8 mouse cellular contexts compared by ENCODE assay signal in genomic region chr1:72225054-72225718, GRCm38 (mm10). TPM values are rescaled to one million over a fixed set of nuclear protein-coding genes. Genes with fewer than 3 reads are reported as not detected.
A peak's percentile ranks its signal among the peaks of the same experiment; 100 is the strongest.
DNase-seq lines count a peak whose midpoint lies in the region; ATAC-seq and TF ChIP-seq lines count a peak whose summit lies in the region.

No protein-coding gene starts in this region.

- peaks cover 25% of the 10 kb centered on the region for H3K27me3 ChIP-seq in heart, embryonic 10.5 days (ENCODE audit: insufficient read depth, poor library complexity, severe bottlenecking)
- no peaks in the 10 kb centered on the region for H3K27me3 ChIP-seq in E14TG2a.4 (ENCODE audit: insufficient read depth, low read length)
- peaks cover 10% of the 10 kb centered on the region for H3K27me3 ChIP-seq in forebrain, embryonic 11.5 days (ENCODE audit: control insufficient read depth, insufficient read depth, low read length)
- peaks cover 44% of the 10 kb centered on the region for H3K27me3 ChIP-seq in liver, embryonic 13.5 days

- ATAC-seq in forebrain, embryonic 11.5 days (replicated peaks; ENCODE audit: low FRiP score), result no peak
- ATAC-seq in liver, embryonic 13.5 days (ENCODE audit: low read depth), result no peak

- no peaks in the 10 kb centered on the region for H3K4me1 ChIP-seq in heart, embryonic 10.5 days
- H3K4me1 ChIP-seq in E14TG2a.4 (replicated peaks; ENCODE audit: low read depth, low read length), result peaks cover 70% of the 10 kb centered on the region
- peaks cover 2% of the 10 kb centered on the region; the same call in 1 of the 2 replicates for H3K4me1 ChIP-seq in forebrain, embryonic 11.5 days (replicated peaks; ENCODE audit: control insufficient read depth, insufficient read depth, low read length)
- peaks cover 8% of the 10 kb centered on the region for H3K4me1 ChIP-seq in liver, embryonic 13.5 days (replicated peaks)

- H3K9ac ChIP-seq in forebrain, embryonic 11.5 days (ENCODE audit: low read length), result peak overlapping the region; percentile 49; the same call in 1 of the 2 replicates
- peak overlapping the region; percentile 50 for H3K9ac ChIP-seq in liver, embryonic 13.5 days

- no peak for DNase-seq in heart, embryonic 10.5 days (ENCODE audit: low spot score)
- DNase-seq in heart, postnatal 4 days, result no peak
- DNase-seq in forebrain, embryonic 11.5 days (ENCODE audit: low spot score), result no peak
- DNase-seq in liver, embryonic 13.5 days, result no peak
- DNase-seq in right cerebral cortex, adult 2 months (ENCODE audit: low spot score in 2 of 2), result no peak
- no peak for DNase-seq in layer of hippocampus, adult 11-12 months (ENCODE audit: low spot score)
- no peak for DNase-seq in left cerebral cortex, postnatal 14 days (ENCODE audit: low spot score in 2 of 2)

- peak overlapping the region; percentile 59 for H3K4me3 ChIP-seq in heart, embryonic 10.5 days
- peak overlapping the region; percentile 52 for H3K4me3 ChIP-seq in E14TG2a.4 (replicated peaks; ENCODE audit: low read length)
- H3K4me3 ChIP-seq in forebrain, embryonic 11.5 days (ENCODE audit: low read depth, low read length), result peak overlapping the region; percentile 34
- peak overlapping the region; percentile 55 for H3K4me3 ChIP-seq in liver, embryonic 13.5 days (replicated peaks)

- TF ChIP-seq CTCF in E14TG2a.4 (conservative IDR thresholded peaks at IDR 0.05; ENCODE audit: low read length), result no peak

- 8% methylated on average over 13 of the region's 13 CpGs for WGBS in heart, embryonic 10.5 days
- WGBS in forebrain, embryonic 11.5 days, result 12% methylated on average over 13 of the region's 13 CpGs
- WGBS in liver, embryonic 13.5 days (ENCODE audit: insufficient replicate concordance), result 10% methylated on average over 13 of the region's 13 CpGs

- peak overlapping the region; percentile 58 for H3K4me2 ChIP-seq in forebrain, embryonic 11.5 days (ENCODE audit: low read depth, low read length, severe bottlenecking)
- peak overlapping the region; percentile 68 for H3K4me2 ChIP-seq in liver, embryonic 13.5 days

- H3K9me3 ChIP-seq in heart, embryonic 10.5 days, result no peaks in the 10 kb centered on the region
- no peaks in the 10 kb centered on the region for H3K9me3 ChIP-seq in E14TG2a.4 (ENCODE audit: low read length)
- H3K9me3 ChIP-seq in forebrain, embryonic 11.5 days (ENCODE audit: control insufficient read depth, low read length), result no peaks in the 10 kb centered on the region
- H3K9me3 ChIP-seq in liver, embryonic 13.5 days (replicated peaks), result no peaks in the 10 kb centered on the region

- H3K36me3 ChIP-seq in heart, embryonic 10.5 days, result no peaks in the 10 kb centered on the region
- no peaks in the 10 kb centered on the region for H3K36me3 ChIP-seq in E14TG2a.4 (ENCODE audit: insufficient read depth, low read length)
- H3K36me3 ChIP-seq in forebrain, embryonic 11.5 days (ENCODE audit: control insufficient read depth, insufficient read depth, low read length), result no peaks in the 10 kb centered on the region
- H3K36me3 ChIP-seq in liver, embryonic 13.5 days, result no peaks in the 10 kb centered on the region

- intact Hi-C loops in left cerebral cortex, postnatal 14 days (cut with DNase I), result no loop called here

- H3K27ac ChIP-seq in heart, embryonic 10.5 days, result no peak overlapping the region
- no peak overlapping the region for H3K27ac ChIP-seq in forebrain, embryonic 11.5 days (ENCODE audit: low read depth, low read length)
- H3K27ac ChIP-seq in liver, embryonic 13.5 days, result no peak overlapping the region

RNA-seq across cellular contexts. Expression of gene Mreg, which starts 13.1 kb away (rescaled TPM):
- 4.0 and 4.2 TPM in 2 replicates for polyA plus RNA-seq in heart, embryonic 10.5 days (2016; fragmentation: Nextera tagmentation; extraction: Ambion mirVana)
- 10 to 100 TPM; 17.7 to 21.1 TPM for total RNA-seq in heart, postnatal 4 days (2021)
- polyA plus RNA-seq in forebrain, embryonic 11.5 days (2014; fragmentation: Nextera tagmentation; extraction: Ambion mirVana), result 3.3 and 4.5 TPM in 2 replicates
- 5.1 and 7.8 TPM in 2 replicates for polyA plus RNA-seq in liver, embryonic 13.5 days (2015; fragmentation: Nextera tagmentation; extraction: Ambion mirVana)
- total RNA-seq in left cerebral cortex, postnatal 14 days (2021), result 1 to 10 TPM; 2.3 to 2.6 TPM

RNA-seq across cellular contexts. Expression of gene Pecr, which starts 58.9 kb away (rescaled TPM):
- polyA plus RNA-seq in heart, embryonic 10.5 days (2016; fragmentation: Nextera tagmentation; extraction: Ambion mirVana), result 20.4 and 28.6 TPM in 2 replicates
- total RNA-seq in heart, postnatal 4 days (2021), result 10 to 100 TPM; 11.7 to 12.1 TPM
- polyA plus RNA-seq in forebrain, embryonic 11.5 days (2014; fragmentation: Nextera tagmentation; extraction: Ambion mirVana), result 14.5 and 16.8 TPM in 2 replicates
- 42.6 and 46.1 TPM in 2 replicates for polyA plus RNA-seq in liver, embryonic 13.5 days (2015; fragmentation: Nextera tagmentation; extraction: Ambion mirVana)
- 1 to 10 TPM; 4.8 TPM for total RNA-seq in left cerebral cortex, postnatal 14 days (2021)

RNA-seq across cellular contexts. Expression of gene Tmem169, which starts 59.0 kb away (rescaled TPM):
- polyA plus RNA-seq in heart, embryonic 10.5 days (2016; fragmentation: Nextera tagmentation; extraction: Ambion mirVana), result 0.36 and 1.1 TPM in 2 replicates
- total RNA-seq in heart, postnatal 4 days (2021), result under 1 TPM; 0.12 to 0.16 TPM
- polyA plus RNA-seq in forebrain, embryonic 11.5 days (2014; fragmentation: Nextera tagmentation; extraction: Ambion mirVana), result 11.9 and 12.4 TPM in 2 replicates
- polyA plus RNA-seq in liver, embryonic 13.5 days (2015; fragmentation: Nextera tagmentation; extraction: Ambion mirVana), result 0.48 and 0.96 TPM in 2 replicates
- total RNA-seq in left cerebral cortex, postnatal 14 days (2021), result 10 to 100 TPM; 32.4 to 32.6 TPM
